Mouse (Mus musculus) testis, adult 2 months (tissue): ENCODE results near the gene Nup133. TPM values are rescaled to one million over a fixed set of nuclear protein-coding genes. Genes with fewer than 3 reads are reported as not detected.

ENCODE experiments used
- H3K27ac ChIP-seq: fragments of 200-500 bp; 2 replicates; pipeline ENCODE4 v1.5.1; 2012; ENCODE audit warnings: low read depth, low read length; ENCODE audit not compliant: control insufficient read depth, insufficient read depth
- H3K27me3 ChIP-seq: fragments of 200-500 bp; 2 replicates; pipeline ENCODE4 v1.6.1; 2012; ENCODE audit warnings: mild to moderate bottlenecking, low read length, moderate library complexity; ENCODE audit not compliant: control insufficient read depth, insufficient read depth
- H3K36me3 ChIP-seq: fragments of 200-500 bp; 2 replicates; pipeline ENCODE4 v1.6.1; 2012; ENCODE audit warnings: mild to moderate bottlenecking, low read length; ENCODE audit not compliant: control insufficient read depth, insufficient read depth
- H3K4me1 ChIP-seq: fragments of 200-500 bp; 2 replicates; pipeline ENCODE4 v1.6.1; 2012; ENCODE audit warnings: low read length; ENCODE audit not compliant: control insufficient read depth, insufficient read depth
- H3K4me3 ChIP-seq: fragments of 200-500 bp; 2 replicates; pipeline ENCODE4 v1.5.1; 2012; ENCODE audit warnings: low read depth, mild to moderate bottlenecking, low read length, moderate library complexity, mixed read lengths; ENCODE audit not compliant: control insufficient read depth
- CTCF ChIP-seq: fragments of 200-500 bp; IDR thresholded peaks from 2 replicates; pipeline ENCODE4 v1.5.1; 2012; ENCODE audit warnings: low read depth, mild to moderate bottlenecking, inconsistent platforms, low read length, moderate library complexity; ENCODE audit not compliant: control insufficient read depth, insufficient read depth, insufficient replicate concordance
- POLR2A ChIP-seq: fragments of 200-500 bp; IDR thresholded peaks from 2 replicates; pipeline ENCODE4 v1.6.1; 2012; ENCODE audit warnings: low read depth, mild to moderate bottlenecking, inconsistent platforms, low read length, moderate library complexity; ENCODE audit not compliant: control insufficient read depth
- polyA plus RNA-seq: library from polyadenylated mRNA; depleted of rRNA; stranded (reverse); fragments of >200 nt; gene quantifications from 2 replicates; pipeline ENCODE4 v1.2.3, GENCODE M21; 2012

The Nup133 gene
- polyA plus RNA-seq, 1 experiment = 24.6 TPM

GRCm38 (mm10) chr8:123982826-123983400 is 33.8 kb upstream of the Nup133 start, which contains the start of gene Abcb10:
Gene Abcb10 (minus strand): TSS chr8:123983122.
- no peak for TF ChIP-seq CTCF
- peak; percentile 65; the same call in 1 of the 2 replicates for TF ChIP-seq POLR2A
- Histone ChIP-seq H3K27me3 (no peaks in the 10 kb centered on the region), H3K36me3 (no peaks in the 10 kb centered on the region), H3K27ac (peak within 1 kb of the TSS; percentile 40; the same call in 1 of the 2 replicates), H3K4me1 (peaks cover 4% of the 10 kb centered on the region), H3K4me3 (peak within 1 kb of the TSS; percentile 88)

DNA sequence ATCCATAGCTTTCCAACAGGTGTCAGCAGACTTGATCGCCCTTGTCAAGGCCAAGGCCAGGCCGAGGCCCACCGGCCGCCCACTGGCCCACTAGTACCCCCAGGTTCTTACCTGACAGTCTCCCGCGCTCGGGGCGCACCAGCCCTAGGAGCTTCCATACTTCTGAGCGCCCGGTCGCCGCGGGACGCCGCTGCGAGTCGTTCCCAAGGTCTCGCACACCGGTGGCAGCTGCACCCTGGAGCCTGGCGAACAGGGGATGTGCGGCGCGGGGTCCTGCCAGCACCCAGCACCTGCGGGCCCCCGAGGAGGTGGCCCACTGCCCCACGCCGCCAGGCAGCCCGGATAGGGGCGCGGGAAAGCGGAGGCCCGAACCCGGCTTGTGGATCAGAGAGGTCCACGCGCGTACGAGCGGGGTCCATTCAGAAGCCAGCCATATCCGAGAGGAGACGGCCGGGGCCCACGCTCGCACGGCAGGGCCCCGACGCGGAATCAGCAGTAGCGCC is 33.3 kb upstream of the Nup133 start:
- Histone ChIP-seq H3K27ac (no peak overlapping the region), H3K27me3 (no peaks in the 10 kb centered on the region), H3K4me1 (peaks cover 4% of the 10 kb centered on the region), H3K4me3 (peak overlapping the region; percentile 88), H3K36me3 (no peaks in the 10 kb centered on the region)
- no peak for TF ChIP-seq CTCF
- no peak for TF ChIP-seq POLR2A

DNA sequence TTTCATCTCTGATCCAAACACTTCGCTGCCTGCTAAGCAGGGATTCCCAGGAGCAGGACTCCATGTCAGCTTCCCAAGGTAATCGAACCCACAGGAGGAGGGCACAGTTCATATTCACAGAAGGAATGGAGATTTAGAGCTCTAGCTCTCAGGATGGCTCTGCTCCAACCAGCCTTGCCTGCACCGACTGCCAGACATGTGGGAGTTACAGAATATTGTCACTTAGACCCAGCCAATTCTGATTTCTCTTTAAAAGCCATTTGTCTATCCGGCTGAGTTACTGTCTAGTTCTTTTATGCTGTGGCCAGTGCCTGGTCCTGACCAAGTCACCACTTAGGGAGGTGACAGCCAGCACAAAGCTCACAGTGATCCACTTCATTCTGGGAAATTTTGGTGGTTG is 32.6 kb upstream of the Nup133 start:
- Histone ChIP-seq H3K36me3 (no peaks in the 10 kb centered on the region), H3K27me3 (no peaks in the 10 kb centered on the region), H3K4me1 (peaks cover 4% of the 10 kb centered on the region), H3K4me3 (no peak overlapping the region), H3K27ac (no peak overlapping the region)
- TF ChIP-seq POLR2A (no peak), CTCF (no peak)

- H3K36me3 ChIP-seq = no peaks in the 10 kb centered on the region
- TF ChIP-seq CTCF = no peak
- no peak for TF ChIP-seq POLR2A
- H3K27me3 ChIP-seq = no peaks in the 10 kb centered on the region
- H3K4me1 ChIP-seq = peaks cover 4% of the 10 kb centered on the region
- H3K4me3 ChIP-seq = peak overlapping the region; percentile 55
- no peak overlapping the region for H3K27ac ChIP-seq
Observed at GRCm38 (mm10) chr8:123980239-123980638, 31.2 kb upstream of the Nup133 start.

DNA sequence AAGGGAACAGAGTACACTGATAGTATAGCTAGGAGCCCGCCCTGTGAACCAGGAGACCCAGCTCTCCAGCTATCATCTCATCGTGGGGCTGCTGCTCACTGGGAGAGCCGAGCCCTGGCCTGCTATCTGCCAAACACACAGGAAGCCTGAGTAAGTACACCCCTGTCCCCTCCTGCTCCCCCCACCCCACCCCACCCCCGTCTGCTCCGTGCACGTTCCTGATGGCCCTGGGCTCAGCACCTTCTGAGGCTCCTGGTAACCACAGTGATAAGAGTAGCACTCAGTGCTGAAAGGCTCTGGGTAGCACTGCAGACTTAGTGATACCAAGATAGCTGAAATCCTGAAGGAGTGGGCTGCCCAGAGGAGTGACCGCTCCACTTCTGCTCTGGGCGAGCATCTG is 29.9 kb upstream of the Nup133 start:
- Histone ChIP-seq H3K36me3 (no peaks in the 10 kb centered on the region), H3K27me3 (no peaks in the 10 kb centered on the region), H3K4me1 (peaks cover 4% of the 10 kb centered on the region), H3K27ac (no peak overlapping the region), H3K4me3 (peak overlapping the region; percentile 39; the same call in 1 of the 2 replicates)
- no peak for TF ChIP-seq CTCF
- no peak for TF ChIP-seq POLR2A

GRCm38 (mm10) chr8:123978166-123978838 is 29.2 kb upstream of the Nup133 start:
- no peak overlapping the region for H3K27ac ChIP-seq
- no peaks in the 10 kb centered on the region for H3K36me3 ChIP-seq

DNA sequence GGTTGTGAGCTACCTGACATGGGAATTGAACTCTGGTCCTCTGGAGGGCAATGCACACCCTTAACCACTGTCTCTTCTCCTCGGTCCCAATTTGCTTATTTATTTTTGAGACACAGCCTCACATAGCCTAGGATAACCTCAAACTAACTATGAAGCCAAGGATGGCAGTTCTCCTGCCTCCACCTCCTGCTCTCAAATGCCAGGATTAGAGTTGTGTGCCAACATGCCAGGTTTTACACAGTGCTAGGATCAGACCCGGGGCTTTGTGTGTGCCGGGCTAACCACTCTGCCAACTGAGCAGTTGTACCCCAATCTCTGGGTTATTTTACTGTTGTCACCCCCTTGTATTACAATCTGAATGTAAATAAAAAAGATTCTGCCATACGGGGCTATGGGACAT is 28.4 kb upstream of the Nup133 start:
- no peaks in the 10 kb centered on the region for H3K36me3 ChIP-seq
- H3K27ac ChIP-seq = no peak overlapping the region
- H3K4me1 ChIP-seq = peaks cover 4% of the 10 kb centered on the region
- TF ChIP-seq POLR2A = no peak
- no peak for TF ChIP-seq CTCF
- no peaks in the 10 kb centered on the region for H3K27me3 ChIP-seq
- no peak overlapping the region for H3K4me3 ChIP-seq

More at GRCm38 (mm10) chr8:123978166-123978838, 29.2 kb upstream of the Nup133 start:
- Histone ChIP-seq H3K4me1 (peaks cover 4% of the 10 kb centered on the region), H3K27me3 (no peaks in the 10 kb centered on the region), H3K4me3 (no peak overlapping the region)
- TF ChIP-seq POLR2A = no peak
- TF ChIP-seq CTCF = no peak
